Mouse (Mus musculus) T-cell, adult 2 months (primary cell): Measurements from ENCODE around the gene Cdon.

Experiments
- DNase-seq: peaks from one replicate; pipeline ENCODE4 v3.0.0; 2022; ENCODE audit warnings: low spot score

Gene Cdon

DNA sequence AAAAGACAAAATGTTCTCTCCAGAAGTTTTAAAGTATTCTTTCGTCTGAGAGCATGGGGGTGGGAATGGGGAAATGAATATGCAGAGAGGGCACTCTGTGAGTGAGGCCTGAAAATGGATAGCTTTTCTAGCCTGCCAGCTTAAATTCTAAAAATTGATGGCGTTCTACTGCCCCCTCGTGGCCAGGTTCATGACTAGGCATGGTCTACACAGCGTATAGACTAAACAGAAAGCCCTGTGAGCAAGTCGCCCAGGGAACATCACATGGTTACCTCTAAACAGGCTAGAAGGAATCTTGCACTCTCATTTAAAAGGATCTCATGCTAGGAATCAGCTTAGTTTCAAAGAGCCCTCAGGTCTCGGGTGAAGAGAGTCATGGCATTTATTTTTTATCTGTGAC, 120.6 kb downstream of the Cdon start:
- peak; percentile 71 for DNase-seq

DNA sequence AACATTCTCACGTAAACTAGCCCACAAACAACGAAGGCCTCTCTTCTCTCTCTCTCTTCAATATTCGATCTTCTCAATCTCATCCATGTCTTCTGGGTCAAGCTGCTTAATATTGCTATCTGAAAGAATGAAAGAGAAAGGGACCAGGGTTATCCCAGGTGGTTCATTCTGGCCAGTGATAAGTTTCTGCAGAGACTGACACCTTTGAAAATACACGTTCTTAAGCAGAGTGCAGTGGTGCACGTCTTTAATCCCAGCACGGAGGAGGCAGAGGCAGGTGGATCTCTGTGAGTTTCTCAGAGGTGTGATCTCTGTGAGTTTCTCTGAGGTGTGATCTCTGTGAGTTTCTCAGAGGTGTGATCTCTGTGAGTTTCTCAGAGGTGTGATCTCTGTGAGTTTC, 121.0 kb downstream of the Cdon start:
- no peak for DNase-seq

DNA sequence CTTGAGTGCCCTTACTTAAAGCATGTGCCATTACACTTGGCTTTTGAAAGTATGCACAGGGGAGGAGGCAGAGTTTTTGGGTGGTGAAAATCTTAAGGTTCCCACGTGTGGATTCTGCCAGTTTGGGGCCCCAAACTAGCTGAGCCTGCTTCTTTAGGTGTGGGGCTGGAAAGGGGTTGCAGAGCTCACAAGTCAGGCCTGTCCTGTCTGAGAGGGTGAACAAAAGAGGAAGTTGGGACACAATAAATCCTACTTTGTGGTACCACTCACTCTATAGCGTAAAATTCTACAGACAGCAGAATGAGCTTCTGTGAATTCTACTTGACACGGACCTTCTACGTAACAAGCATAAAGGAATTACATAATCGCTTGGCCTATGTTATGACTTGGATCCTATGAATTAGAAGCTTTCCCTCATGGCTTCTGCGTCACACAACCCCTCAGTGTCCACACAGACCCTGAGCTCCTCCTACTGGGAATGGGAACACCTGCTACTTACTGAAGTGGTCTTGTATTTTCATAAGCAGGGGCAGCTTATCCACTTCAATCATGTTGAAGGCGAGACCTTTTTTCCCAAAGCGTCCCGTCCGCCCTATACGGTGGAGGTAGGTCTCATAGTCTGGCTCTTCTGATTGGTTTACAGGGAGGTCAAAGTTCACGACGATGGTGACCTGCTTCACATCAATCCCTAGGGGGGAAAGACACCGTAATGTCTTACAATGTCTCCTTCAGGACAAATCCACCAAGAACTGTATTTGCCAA, 122.4 kb downstream of the Cdon start:
- no peak for DNase-seq

DNA sequence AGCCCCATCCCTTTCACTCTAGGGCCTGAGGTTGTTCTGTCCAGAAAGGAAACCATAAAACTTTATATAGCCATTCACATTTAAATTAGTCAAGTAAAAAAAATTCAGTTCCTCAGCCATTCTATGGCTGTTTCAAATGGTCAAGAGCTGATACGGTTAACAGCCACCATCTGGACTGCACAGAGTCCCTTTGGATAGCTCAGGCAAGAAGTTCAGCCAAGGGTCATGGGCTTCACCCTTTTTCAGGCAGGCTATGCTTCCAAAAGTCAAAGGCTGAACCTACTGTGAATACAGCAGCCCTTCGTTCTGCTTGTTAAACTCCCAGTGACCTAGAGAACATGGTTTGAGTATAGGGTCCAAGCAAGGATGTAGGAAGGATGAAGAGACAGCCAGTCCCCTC, 123.7 kb downstream of the Cdon start:
- no peak for DNase-seq

DNA sequence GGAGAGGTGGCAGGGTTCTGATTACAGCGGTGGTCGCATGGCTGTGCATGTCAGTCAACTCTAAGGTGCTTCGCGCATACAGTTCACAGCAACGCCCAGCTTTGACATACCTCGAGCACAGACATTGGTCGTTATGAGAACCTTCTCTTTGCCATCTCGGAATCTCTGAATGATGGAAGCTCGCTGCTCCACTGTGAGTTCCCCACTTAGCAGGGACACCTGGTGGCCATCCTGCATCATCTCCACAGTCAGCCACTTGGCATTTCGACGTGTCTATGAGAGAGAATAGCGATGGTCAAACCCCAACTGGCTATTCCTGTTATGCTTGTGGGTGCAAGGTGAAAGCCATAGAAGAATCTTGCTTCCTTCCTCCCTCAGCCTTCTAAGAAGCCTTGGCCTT, 124.8 kb downstream of the Cdon start:
- no peak for DNase-seq

DNA sequence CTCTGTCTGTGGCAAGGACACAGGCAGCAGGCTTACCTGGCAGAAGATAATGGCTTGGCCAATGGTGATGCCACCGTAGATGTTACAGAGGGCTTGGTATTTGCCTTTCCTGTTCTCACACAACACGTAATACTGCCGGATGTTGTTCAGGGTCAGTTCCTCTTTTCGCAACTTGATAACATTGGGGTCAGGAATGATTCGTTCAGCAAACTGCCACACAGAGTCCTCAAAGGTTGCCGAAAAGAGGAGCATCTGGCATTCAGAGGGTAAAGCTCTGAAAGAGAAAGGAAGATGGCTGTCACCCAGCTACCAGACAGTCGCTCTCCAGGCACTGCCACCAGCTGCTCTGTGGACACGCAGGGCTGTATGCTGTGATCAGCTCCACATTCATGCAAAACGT, 125.8 kb downstream of the Cdon start:
- peak; percentile 13 for DNase-seq

DNA sequence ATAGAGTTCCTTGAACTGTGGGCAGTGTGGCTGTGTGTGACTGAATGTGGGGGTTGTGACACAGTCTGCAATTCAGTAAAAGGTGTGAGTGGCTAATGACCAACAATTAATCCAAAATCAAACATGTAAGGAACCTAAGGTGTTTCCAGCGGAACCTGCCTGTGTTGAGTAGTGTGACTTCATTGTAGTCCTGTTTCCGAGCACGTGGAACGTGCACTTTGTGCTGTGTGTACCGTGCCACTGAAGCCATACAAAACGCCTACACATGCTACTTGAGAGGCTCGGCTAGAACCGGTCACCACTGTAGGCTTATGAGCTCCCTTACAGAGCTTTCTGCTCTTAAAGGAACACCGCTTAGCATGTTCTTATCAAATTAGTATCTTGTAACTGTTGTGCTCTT, 127.5 kb downstream of the Cdon start:
- DNase-seq: no peak

DNA sequence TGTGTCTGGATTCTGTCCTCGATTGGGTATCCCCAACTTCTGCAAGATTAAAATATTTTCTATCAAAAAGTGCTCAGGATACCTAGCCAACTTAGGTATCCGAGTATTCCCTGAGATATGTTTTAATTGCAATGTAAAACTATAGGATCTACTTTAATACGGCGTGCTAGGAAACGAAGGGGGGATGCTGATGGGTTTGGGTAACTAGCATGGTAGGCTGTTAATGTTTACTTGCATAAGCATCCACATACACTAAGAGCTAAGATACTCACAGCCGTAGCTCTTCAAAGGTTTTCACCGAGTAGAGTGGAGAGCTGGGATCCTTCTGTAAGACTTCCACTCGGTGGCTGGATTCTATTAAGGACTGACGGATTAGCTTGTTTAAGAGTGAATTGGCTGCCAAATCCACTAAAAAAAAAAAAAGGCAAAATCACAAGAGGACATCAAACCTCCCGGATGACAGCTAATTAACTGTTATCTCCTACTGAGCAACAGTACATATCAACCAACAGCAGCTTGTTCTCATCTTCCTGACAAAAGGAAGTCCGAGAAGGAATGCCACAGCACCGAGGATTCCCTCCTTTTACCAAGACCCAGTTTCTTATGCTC, 135.7 kb downstream of the Cdon start:
- DNase-seq: no peak
